Mouse (Mus musculus) testis, postnatal 14 days (tissue): ENCODE data around the gene Cux2.

Source experiments
- DNase-seq: peaks from one replicate; pipeline ENCODE4 v3.0.0; 2021; ENCODE audit warnings: low spot score

The Cux2 gene

DNA sequence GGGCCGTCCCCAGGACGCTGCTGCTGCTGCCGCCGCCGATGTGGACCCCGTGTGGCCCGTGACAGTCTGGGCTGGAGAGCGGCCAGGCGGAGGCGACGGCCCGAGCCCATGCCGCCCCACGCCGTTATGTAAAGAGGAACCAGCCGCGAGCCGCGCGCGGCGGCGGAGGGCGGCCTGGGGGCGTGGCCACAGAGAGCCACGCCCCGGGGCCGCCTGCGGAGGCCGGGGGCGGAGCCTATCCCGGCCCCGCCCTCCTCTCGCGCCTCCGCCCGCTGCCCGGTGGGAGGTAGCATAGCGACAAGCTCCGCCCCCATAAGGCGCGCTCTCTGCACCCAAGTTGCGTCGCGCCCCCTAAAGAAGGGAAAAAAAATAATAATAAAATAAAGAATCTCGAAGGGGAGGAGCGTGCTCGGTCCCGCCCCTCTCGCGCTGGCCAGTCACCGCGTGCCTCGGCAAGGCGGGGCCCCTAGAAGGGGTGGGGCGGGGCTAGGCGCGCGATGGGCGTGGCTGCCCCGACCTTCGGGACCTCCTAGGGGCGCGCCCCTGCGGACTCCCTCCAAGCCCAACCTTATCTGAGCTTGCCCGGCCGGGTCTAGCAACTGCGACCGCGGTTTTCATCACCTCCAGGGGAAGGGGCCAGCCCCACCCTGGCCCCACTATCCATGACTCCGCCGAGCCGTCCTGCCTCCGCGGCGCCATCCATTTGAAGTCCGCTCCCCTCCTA is 213.0 kb downstream of the Cux2 start:
- peak; percentile 91 for DNase-seq

DNA sequence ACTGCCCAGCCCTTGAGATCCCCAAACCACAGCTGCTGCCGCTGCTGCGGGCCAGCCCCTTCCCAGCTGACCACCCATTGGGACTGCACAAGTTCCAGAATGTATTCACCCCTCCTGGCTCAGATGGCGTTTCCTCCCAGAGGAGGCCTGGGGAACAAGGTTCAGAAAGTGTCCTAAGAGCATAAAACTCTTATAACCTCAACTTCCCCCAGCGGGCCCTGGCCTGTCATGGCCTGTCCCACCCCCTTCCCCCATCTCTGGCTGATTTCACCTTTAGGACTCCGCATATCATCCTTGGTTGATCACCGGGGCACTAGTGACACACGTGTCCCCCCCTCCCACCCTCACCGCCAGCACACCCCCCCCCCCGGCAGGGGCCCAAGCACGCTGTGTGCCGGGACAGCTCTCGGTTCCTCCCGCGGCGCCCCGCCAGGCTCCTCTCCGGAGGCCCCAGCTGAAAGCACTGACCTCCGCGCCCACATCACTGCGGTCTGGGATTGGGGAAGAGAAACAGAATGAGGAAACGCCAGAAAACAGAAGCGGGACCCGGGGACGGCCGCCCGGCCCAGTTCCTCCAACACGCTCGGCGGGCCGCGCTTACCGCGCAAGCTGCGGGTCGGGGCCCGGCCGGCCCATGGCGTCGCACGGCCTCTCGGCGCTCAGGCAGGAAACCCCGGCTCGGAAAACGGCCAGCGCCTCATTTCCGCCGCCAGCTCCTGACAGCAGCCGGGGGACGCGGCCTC is 213.8 kb downstream of the Cux2 start:
- no peak for DNase-seq

DNA sequence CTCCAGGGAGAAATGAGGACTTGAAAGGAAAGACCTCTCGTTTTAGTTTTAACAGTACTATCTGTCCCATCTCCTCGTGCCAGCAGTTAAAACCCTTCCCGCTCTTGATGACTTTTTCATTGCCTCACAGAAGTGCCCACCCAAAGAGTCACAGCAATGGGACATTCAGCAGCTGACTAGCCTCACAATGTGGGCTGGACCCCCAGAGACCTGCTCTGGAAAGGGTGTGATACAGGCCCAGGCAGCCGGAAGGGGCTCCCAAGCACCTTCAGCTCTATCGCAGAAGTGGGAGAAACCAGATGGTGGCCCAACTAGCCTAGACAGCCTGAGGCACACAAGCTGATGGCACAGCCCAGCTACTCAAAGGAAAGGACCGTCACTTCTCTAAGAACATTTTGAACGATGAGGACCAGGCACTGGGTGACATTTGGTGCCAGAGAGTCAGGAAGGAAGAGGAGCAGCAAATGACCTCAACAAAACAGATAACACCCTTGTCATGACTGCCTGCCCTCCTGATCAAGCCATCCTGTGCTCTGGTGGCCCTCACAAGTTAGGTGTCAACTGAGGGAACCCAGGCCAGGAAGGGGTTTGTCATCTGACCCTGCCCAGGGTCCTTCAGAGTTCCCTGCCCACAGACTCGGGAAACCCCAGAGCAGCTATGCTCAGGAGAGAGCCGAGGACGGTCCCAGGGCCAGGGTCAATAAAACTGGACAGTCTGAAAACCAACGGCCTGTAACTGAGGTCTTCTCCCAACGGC is 214.7 kb downstream of the Cux2 start:
- no peak for DNase-seq

DNA sequence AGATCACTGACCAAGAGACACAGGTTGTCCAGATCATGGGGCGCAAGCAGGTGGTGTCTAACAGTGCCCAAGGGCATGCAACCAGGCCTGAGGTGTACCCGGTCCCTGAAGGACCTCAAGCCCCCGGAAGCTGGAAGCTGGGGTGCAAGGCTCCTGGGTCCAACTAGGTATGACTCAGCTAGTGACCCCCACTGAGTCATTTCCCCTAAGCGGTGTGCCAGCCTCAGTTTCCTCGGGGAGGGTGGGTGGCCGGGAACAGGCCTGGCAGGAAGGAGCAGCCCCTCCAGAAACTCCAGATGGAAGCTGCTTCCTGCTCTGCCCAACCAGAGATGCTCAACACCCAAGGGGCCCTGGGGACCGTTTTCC is 215.7 kb downstream of the Cux2 start:
- no peak for DNase-seq

DNA sequence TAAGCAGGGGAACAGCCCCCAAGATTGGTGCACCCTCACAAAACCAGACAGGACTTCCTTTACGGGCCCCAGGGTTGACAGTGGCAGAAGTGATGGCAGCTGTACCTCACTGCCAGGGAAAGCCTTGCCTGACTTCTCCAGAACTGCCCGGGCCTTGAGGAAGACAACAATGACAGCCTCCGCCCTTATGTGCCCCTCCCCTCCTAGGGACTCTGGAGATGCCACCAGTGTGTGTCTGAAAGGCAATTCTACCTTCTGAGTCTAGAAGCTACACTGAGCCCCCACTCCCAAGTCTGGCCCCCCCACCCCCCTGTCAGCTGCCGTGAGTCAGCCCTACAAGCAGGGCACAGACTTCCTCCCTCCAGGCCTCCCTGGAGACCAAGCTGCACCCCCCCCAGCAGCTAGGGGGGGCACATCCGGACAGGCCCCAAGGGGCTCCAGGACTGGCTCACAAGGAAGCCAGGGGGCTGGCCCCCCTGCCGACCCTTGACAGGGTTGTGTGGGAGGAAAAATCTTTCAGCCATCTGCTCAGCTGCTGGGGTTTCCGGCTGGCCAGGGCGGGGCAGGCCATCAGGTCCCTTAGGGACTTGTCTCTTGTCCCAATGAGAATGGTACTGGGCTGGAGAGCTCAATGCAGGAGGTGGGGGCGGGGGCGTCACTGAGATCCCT is 216.2 kb downstream of the Cux2 start:
- no peak for DNase-seq

DNA sequence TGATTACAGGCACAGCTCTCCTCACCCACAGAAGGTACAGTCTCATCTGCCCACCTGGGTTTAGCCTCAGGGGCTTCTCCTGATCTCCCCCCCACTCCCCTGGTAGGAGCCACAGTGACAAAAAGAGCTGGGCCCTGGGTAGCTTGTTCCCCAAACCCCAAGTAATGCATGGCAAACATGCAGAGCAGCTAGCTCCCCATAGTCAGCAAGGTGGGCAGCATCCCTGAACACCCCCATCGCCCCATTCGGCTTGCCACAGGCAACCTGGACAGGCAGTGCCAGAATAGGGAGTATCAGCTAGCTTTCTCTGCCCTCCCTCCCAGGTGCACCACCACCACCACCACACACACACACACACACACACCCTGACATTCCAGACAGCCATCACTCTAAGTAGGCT is 216.7 kb downstream of the Cux2 start:
- DNase-seq = no peak

DNA sequence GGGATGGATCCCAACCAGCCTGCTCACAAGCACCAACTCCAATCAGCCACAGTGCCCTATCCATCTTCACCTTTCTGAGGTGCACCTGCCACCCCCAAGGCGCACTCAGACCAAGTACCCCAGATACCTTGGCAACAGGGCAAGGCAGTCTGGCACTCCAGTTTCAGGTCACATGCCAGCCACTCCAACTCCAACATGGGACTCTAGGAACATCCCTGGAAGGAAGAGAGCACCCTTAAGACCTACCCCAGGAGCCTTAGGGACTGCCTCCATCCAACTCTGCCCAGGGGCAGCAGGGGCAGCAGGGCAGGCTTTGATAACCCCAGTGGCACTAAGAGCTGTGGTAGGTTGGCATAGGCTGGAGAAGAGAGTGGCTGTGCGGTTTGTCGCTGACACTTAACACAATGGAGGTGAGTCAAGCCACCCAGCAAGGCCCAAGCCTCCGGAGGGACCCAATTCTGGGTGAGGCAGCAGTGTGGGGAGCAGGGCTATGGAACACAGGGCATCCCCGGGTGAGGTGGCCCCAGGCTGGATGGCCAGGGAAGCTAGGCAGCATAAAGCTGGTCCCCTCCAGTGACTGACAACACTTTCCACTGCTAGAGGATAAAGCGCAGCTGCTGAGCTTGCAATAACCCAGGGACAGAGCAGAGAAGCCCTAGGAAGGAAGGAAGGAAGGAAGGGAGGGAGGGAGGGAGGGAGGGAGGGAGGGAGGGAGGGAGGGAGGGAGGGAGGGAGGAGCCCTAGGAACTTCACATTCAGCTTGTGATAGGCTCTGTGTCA is 217.3 kb downstream of the Cux2 start:
- DNase-seq = no peak

DNA sequence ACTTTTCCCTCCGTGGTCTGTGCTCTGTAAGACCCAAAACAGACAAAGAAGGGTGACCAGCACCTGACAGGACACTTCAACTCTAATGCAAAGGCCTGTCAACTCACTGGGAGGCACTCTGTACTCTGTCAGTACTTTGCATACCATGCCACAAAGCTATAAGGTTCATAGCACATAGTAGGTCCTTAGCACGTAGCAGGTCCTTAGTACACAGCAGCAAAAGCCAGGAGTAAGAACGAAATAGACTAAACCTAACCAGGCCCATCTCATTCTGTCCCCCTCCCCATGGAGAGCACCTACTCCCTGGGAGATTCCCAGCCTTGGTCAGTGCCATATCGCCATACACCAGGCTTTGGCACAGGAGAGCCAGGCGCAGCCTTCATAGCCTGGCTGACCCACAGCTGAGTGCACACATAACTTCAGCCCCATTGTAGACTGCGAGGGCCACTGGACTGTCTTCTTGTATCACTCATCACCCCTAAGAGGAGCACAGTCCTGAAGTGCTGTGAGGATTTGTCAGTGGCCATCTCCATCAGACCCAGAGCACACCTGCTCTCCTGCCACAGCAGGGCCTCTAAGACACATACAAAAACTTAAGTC is 218.8 kb downstream of the Cux2 start:
- DNase-seq = no peak

DNA sequence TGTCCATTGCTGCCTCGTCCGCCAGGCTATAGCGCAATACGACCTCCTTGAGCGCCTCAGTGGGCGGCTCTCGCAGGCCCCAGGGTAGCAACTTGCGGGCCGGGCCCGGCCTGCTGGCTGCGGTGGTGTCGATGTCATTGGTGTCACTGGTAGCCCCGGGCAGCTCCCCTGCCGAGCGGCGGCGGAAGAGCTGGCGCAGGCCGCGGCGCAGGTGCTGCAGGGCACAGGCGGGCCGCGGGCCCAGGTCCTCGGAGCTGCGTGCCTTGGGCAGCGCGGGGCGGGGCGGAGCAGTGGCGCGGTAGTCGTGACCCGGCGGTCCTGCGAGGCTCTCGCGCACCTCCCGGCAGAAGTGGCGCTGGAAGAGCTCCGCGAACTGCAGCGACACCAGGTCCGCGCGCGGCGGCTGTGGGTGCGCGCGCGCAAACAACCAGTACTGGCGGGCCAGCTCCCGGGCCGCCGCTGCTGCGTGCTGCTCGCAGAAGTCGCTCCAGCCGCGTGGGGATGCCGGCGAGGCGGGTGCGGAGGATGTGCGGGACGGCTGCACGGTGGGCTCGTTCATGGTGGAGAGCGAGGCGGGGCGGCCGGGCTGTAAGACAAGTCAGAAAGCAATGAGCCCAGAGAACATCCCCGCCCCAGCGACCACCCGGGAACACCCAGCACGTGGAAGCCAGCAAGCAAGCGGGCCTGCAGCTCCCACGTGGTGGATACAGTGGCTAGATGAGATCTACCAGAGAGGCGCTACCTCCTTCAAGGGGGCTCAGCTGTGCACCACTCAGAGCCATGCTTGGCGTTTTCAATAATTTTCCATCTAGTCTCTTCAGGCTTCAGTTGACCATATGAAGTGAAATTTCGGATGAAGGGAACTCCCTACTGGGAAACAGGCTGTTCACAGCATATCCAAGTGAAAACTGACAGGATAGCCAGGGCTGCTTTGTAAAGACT is 221.1 kb downstream of the Cux2 start:
- peak; percentile 61 for DNase-seq

DNA sequence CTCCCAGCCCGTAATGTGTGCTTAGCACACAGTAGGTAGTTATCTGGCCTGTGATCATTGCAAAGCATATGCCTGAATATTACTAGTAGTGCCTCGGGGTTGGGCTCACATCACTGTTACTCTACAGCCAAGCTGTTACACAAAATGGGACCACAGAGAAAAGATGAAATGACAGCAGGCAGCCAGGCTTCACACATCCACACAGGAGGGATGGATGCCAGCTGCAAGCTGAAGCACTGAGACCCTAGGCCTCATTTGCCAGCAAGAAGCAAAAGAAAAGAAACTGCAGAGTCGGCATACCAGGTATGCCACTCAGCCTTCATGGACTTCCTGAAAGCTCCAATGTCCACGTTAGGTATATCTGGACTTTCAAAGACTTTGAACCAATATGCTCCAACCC is 222.0 kb downstream of the Cux2 start:
- DNase-seq = no peak

DNA sequence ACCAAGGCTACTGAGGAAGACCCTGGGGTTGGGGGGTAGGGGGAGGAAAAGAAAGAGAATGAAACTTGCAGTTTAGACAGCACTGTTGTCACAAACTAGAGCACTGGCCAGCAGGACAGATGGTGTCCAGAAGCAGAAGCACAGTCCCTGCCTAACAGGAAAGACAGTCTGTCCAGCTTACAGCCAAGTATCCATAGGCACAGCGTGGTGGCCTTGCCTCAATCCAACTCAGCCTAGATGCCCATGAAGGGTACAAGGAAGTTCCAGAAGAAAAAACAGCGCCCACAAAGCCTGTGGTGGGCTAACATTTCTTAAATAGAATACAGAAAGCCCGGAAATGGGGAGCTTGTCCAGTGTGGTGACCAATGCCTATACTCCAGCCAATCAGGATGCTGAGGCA is 224.3 kb downstream of the Cux2 start:
- no peak for DNase-seq

DNA sequence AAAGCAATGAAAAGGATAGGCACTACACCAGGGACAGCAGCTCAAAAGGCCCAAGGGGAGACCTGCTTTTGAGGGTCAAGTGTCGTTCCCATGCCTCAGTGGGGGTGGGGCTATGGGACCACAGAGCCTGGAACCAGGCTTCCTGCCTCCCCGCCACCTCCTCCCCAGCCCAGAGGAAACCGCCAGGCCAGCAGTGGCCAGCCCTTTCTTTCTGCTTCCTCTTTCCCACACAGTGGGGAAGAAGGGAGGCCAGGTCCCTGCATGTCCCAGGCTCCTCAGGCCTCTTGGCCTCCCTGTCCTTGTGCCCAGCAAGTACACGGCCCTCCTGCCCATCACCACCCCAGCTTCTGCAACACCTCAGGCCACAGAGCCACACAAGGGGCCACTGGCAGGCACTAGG is 225.8 kb downstream of the Cux2 start:
- DNase-seq = no peak

DNA sequence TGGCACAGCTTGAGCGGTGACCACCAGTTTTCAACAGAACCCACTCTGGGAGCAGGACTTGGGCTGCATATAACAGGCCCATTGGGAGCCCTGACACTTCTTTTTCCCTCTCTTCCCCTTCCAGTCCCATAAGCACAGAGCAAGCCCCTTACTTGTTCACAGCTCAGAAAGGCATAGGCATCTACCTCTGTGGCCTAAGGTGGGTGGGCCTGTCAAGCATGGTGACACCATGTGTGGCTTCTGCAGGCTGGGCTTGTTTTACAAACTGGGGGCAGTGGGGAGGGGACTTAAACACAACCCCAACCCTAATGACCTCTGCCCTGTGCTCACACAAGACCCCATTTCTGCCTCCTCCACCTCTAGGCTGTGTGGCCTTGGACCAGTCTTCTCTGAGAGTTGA is 226.2 kb downstream of the Cux2 start:
- DNase-seq = no peak

DNA sequence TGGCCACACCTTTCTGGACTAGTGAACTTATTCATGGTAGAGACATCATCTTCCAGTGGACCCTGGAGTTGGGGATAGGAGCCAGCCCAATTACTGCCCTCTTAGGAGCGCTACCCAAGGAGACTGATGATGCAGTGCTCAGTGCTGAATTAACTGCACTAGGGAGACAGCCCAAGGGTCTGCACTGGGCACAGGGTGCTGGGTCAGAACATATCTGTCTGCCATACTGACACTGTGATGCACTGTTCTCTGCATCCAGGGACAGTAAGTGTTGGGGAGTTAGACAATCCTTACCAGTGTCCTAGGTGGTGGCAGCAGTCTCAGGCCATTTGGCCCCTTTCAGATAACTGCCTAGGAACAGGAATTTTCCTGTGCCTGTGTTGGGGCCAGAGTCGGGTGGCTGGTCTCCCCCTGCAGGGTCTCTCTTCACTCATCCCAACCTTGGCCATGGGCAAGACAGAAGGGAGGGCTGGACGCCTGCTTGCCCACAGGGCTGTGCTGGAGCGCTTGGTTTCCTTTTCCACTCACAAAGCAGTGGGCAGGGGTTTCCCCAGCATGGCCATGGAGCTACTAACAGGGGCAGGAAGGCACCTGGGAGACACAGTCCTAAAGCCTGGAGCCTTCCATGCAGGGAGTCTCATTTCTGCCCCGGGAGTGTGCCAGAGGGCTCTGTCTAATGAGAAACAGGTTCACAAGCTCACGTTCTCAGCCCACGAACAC is 227.0 kb downstream of the Cux2 start:
- no peak for DNase-seq

DNA sequence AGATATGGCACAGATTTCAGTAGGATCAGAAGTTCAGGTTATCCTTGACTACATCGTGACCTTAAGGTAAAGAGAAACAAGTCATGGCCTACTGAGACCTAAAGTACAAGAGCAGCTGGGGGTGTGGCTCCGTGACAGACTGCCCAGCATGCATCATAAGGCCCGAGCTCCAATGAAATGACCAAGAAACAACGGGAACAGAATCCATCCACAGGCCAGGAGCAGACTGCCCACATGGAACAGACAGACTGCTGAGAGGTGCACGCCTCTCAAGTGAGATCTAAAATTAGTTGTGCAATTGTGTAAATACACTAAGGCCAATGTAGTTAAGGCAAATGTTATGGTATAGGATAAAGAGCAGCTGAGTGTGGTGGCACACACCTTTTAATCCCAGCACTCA is 228.3 kb downstream of the Cux2 start:
- DNase-seq = no peak

DNA sequence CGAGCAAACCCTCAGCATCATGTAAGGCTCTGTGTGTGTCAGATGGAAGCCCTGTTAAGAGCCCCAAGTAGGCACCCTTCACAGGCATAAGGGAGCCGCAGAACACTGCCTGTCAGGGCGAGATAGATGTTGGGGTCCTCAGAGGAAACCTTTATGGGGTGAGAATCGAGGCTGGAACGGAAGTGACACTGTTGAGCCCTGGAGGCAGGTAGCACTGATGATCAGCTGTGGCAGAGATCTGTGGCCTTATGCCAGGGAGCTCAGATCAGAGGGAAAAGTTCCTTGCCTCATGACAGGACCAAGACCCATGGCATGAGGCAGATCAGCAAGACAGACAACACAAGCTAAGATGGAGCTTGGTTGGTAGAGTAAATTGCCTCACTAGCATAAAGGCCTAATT is 228.8 kb downstream of the Cux2 start:
- no peak for DNase-seq

DNA sequence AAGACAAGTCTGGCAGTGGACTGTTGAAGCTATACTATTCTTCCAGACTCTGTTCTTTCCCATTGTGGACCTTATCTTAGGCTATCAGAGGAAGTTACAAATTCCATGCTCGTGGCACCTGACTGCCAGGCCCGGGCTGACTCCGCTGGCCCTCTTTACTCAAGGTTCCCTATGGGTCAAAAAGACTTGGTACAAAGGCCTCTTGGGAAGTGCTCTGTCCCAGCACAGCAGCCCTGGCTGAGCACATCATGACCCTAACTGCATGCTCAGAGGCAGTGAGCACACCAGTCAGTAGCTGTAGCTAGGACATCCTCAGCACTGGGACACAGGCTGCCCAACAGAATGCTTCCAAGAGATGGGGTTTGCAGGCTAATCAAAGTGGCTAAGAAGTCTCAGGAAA is 229.2 kb downstream of the Cux2 start:
- DNase-seq = no peak

DNA sequence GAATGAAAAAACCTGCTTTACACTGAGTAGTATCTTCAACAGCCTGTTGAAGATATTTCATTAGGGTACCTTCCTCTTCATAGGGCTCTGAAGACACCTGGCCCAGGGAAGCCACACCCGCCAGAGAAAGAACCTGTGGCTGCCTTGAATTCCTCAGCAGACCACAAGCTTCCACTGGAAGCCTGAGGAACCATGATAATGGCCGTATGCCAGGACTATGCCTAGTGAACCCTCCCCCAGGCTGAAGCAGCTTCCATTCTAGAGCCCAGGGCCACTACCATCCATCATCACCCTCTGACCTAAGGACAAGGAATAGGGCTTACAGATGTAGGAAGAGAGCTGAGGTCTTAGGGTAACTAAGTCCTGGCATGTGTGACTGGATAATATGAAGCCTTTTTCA is 229.7 kb downstream of the Cux2 start:
- DNase-seq = no peak

DNA sequence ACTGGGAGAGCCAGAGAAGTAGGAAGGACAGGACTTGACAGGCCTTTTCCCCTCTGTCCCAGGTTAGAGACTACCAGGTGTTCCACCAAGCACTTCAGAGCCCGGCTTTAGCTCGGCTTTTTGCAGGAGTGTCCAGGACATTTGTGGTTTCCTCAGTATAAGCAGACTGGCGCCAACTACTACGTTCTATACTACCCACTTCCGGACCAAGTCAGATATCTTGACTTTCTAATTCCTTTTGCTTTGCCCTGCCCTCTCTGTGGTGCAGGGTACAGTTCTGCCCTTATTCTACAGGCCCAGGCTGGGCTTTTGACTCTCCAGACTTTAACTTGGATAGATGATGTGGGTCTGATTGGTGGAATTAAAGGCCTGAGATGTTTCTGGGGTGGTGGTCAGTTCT is 230.3 kb downstream of the Cux2 start:
- no peak for DNase-seq

DNA sequence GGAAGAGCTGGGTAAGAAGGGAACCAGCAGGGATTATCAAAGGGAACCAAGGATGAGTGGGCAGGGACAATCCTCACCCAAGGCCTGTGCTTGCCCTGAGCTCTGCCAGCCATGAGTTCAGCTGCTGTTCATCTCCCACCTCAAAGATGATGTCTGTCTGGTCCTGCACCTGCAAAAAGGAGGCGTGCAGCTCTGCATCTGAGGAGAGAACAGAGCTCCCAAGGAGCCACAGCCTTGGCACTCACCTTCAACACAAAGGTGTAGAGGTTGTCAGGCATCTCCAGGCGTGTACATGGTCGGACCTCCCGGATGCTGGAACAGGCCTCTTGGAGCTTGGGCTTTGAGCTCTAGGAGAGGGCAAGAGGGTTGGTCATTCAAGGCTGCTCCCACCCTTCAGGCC is 231.0 kb downstream of the Cux2 start:
- DNase-seq = no peak
